Mouse (Mus musculus): ENCODE results near the gene Spon1.

Gene Spon1

GRCm38 (mm10) chr7:113841521-113841920 lies 75.7 kb downstream of the Spon1 start:
- DNase-seq (ENCODE audit: low spot score in 2 of 2), result no peak

DNA sequence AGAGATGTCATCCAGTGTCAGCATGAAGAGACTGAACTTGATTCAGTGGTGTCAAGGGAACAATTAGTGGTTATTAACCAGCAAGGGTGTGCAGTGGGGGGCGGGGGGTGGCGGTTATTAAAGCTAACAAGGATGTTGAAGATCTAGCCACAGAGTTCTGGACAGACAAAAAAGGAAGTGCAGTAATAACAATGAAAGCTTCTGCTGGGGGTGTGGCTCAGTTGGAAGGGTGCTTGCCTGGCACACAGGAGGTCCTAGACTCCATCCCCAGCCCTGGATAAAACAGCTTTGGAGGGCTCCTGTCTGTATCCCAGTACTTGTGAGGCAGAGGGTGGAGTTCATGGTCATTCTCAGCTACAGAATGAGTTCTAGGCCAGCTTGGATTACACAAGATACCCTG lies 77.4 kb downstream of the Spon1 start:
- no peak for DNase-seq (ENCODE audit: low spot score in 2 of 2)

DNA sequence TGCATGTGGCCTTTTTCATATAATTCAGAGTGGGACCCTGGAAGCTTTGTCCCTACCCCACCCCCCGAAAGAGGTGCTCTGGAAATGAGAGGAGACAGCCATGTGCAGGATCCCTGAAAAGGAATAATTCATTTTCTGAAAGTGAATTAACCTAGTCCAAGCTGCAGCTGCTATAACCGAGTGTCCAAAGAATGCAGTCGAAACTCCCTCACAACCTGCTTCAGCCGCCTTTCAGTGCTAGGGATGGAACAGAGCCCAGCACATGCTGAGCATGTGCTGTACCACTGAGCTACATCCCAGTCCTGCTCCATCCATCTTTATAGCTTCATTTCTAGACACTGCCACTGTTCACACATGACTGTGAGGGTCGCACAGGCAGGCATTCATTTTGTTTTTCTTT lies 79.4 kb downstream of the Spon1 start:
- no peak for DNase-seq (ENCODE audit: low spot score in 2 of 2)

- DNase-seq (ENCODE audit: low spot score in 2 of 2), result no peak
Observed at GRCm38 (mm10) chr7:113846553-113846952, 80.8 kb downstream of the Spon1 start.

DNA sequence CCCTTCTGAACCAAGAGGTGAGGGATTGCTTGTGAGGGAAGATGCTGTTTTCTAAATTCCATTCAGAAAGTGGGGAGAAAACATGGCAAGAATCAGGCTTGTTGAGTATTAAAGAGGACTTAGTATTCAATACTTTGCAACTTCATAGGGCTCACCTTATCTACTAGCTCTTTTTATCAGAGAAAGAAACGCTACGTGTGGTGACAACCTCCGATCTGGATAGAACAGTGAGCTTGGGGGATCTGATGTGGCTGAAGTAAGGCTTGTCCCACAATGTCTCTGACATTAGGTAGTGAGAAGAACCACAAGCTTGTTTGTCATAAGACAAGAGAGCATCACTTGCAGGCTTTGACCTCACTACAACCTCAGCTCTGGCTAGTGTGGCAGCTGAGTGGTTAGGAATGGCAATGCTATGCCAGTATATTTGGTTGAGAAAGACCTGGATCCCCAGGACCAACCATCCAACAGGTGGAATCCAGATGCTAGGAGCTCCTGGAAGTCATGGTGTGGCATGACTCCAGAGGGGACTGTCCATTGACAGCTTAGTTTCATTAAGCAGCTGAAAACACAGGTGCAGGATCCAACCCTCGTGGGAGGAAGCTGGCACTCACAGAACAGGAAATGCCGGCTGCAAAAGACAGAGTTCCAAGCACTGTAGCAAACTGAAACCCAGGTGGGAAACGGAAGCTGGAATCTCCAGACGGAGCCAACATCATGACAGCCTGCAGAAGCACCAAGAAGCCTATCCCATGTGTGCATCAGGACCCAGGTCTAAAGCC lies 81.4 kb downstream of the Spon1 start:
- no peak for DNase-seq (ENCODE audit: low spot score in 2 of 2)

DNA sequence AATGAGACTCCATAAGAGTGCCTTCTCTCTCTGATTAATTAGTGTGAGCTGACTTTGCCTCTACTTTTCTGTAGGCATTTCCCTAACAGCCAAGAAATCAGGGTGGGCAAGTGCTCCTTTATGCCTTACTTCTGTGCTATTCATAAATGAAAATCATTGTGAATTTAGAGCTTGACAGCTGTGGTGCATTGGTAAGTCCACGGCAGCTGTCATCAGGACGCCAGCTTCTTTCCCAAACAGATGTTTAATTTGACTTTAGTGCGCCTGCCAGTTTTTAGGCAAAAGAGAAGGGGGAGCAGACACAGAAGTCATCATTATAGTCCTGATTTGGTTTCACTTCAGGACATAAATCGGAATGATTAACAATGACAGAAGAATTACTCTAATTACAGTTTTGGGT lies 84.6 kb downstream of the Spon1 start:
- DNase-seq (ENCODE audit: low spot score in 2 of 2), result no peak

DNA sequence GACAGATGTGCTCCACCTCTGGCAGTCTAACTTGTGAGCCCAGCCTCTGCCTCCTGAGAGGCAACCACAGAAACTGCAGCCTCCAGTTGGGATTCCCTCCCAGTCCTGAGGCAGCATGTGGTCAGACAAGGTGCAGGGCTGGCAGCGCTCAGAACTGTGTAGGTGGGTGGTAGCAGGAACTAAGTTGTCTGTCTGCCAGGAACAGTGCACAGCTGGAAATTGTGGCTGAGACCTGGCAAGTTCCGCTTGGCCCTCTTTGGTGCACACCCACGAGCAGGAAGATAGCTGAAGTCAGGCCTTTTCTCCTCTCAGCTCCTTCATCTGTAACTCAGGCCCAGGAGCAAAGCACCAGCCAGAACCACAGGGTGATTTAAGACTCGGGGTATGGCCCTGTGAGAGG lies 89.6 kb downstream of the Spon1 start:
- DNase-seq (ENCODE audit: low spot score in 2 of 2), result no peak

- no peak for DNase-seq (ENCODE audit: low spot score in 2 of 2)
Observed at GRCm38 (mm10) chr7:113856067-113856466, 90.3 kb downstream of the Spon1 start.

DNA sequence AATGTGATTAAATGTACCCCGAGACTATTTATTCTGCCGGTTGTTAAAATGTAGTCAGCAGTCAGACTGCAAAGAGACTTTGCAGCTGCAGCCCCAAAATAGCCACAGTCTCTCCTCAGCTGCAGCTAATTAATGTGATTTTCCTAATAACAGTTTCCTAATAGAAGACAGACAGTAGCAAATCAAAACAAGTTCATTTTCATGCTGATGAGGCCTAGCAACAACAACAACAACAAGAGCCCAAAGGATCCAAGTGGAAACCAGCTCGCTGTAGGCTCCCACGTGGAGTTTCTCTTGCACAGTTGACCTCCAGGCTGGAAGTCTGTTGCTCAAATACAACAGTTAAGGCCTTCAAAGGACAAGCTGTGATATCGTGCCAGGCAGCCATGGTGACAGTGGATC lies 93.7 kb downstream of the Spon1 start:
- no peak for DNase-seq (ENCODE audit: low spot score in 2 of 2)

- DNase-seq (ENCODE audit: low spot score in 2 of 2), result no peak
Observed at GRCm38 (mm10) chr7:113861964-113862363, 96.2 kb downstream of the Spon1 start.

GRCm38 (mm10) chr7:113872846-113873245 lies 107.0 kb downstream of the Spon1 start:
- no peak for DNase-seq (ENCODE audit: low spot score in 2 of 2)

DNA sequence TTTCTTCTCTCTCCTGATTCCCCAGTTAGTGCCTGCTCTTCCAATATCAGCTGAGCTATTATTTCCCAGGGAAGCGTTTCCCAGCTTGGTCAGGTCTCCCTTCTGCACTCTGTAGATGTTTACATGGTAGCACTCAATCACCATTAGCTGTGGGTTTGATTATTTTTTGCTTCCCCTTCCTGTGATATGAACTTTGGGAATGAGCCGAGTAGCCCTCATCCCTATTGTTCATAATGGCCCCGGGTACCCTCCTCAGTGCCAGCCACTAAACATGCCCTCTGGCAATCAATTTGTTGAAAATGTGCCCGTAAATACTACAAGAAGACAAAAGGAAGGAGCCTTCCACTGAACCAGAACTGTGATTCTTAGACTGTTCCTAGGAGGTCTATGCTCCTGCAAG lies 111.7 kb downstream of the Spon1 start:
- no peak for DNase-seq (ENCODE audit: low spot score in 2 of 2)

- DNase-seq (ENCODE audit: low spot score in 2 of 2), result no peak
Observed at GRCm38 (mm10) chr7:113877926-113878325, 112.1 kb downstream of the Spon1 start.

- DNase-seq (ENCODE audit: low spot score in 2 of 2), result no peak
Observed at GRCm38 (mm10) chr7:113879085-113879501, 113.3 kb downstream of the Spon1 start.

GRCm38 (mm10) chr7:113880021-113880420 lies 114.2 kb downstream of the Spon1 start:
- no peak for DNase-seq (ENCODE audit: low spot score in 2 of 2)

- DNase-seq (ENCODE audit: low spot score in 2 of 2), result no peak
Observed at GRCm38 (mm10) chr7:113890782-113891181, 125.0 kb downstream of the Spon1 start.

GRCm38 (mm10) chr7:113891491-113891890 lies 125.7 kb downstream of the Spon1 start:
- DNase-seq (ENCODE audit: low spot score in 2 of 2), result no peak

DNA sequence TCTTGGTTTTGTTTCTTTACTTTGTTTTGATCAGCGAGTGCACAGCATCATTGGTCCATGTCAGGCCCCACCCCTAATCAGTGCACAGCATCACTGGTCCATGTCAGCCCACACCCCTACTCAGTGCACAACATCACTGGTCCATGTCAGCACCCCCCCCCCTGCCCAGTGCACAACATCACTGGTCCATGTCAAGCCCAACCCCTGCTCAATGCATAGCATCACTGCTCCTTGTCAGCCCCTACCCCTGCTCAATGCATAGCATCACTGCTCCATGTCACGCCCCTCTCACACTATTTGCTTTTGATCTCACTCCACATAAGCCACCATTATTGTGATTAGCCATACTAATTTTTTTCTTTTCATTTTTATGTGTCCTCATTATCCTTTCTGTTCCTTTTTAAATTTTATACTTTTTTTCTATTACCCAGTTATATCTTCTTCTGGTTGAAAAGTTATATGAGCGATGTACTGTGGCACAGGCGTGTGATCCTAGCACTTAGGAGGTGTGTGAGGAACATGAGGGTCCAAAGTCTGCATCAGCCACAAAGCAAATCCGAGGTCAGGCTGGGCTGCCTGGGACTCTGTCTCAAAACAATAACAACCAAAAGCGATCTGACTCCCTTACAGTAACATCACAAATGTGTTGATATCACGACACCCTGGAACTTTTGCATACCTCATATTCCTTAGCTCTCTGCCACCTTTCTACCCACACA lies 128.3 kb downstream of the Spon1 start:
- DNase-seq (ENCODE audit: low spot score in 2 of 2), result no peak

GRCm38 (mm10) chr7:113895266-113895665 lies 129.5 kb downstream of the Spon1 start:
- DNase-seq (ENCODE audit: low spot score in 2 of 2), result no peak

GRCm38 (mm10) chr7:113898388-113898787 lies 132.6 kb downstream of the Spon1 start:
- no peak for DNase-seq (ENCODE audit: low spot score in 2 of 2)

DNA sequence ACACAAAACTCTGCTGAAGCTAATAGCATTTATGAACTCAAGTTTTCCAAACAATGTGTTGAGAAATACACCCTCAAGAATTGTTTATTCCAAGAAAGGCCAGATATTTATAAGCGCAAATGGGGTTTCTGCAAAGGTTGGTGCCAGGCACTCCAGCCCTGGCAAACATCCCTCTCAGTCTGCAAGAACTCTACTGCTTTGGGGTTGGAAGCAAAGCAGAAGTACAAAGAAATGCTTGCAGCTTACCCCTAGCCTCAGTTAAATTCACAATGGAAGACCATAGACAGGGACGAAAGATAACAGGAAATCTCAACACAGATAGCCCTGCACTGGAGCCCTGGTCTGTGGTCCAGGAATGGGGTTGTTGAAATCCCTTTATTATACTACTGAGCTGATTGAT lies 135.7 kb downstream of the Spon1 start:
- no peak for DNase-seq (ENCODE audit: low spot score in 2 of 2)

- no peak for DNase-seq (ENCODE audit: low spot score in 2 of 2)
Observed at GRCm38 (mm10) chr7:113901941-113902515, 136.2 kb downstream of the Spon1 start.
